Mouse (Mus musculus): ENCODE data around the gene Lce1m.

GRCm38 (mm10) chr3:93014378-93014801, 4.5 kb downstream of the Lce1m start:
- TF ChIP-seq POLR2A (IDR thresholded peaks at IDR 0.05; ENCODE audit: borderline replicate concordance, control insufficient read depth, low read depth, low read length) (no peak), CTCF (IDR thresholded peaks at IDR 0.05; ENCODE audit: control insufficient read depth, insufficient read depth, low read length) (no peak)
